Mouse (Mus musculus) CD8-positive naive resting alpha-beta T cell, adult 57 days (primary cell): ENCODE data around the gene Olfr159. TPM values are rescaled to one million over a fixed set of nuclear protein-coding genes. Genes with fewer than 3 reads are reported as not detected.

ENCODE experiments used
- total RNA-seq: library from RNA; stranded (reverse); gene quantifications from one replicate; pipeline ENCODE4 v1.2.4, GENCODE M21; 2023

The Olfr159 gene
- not detected for total RNA-seq

DNA sequence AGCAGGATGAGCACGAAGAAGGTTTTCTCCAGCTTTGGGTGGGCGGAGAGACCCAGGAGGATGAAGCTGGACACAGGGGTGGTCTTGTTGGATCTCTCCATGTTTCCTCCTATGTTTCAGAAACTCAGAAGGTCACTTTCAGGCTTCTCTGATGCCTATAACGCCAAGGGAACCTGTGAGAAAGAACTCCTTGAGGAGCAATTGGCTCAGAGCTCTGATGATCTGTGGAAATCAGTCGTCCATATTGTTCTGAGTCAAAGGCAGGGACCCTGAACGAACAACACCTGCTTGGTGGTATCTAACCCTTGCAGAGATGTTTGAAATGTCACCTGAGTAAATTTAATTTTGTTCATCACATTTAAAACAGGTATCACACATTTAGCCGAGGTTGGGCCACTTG is at the start of gene Olfr159:
Gene Olfr159, minus strand, starts transcription at position 101 of the 400 bp plus-strand sequence.

DNA sequence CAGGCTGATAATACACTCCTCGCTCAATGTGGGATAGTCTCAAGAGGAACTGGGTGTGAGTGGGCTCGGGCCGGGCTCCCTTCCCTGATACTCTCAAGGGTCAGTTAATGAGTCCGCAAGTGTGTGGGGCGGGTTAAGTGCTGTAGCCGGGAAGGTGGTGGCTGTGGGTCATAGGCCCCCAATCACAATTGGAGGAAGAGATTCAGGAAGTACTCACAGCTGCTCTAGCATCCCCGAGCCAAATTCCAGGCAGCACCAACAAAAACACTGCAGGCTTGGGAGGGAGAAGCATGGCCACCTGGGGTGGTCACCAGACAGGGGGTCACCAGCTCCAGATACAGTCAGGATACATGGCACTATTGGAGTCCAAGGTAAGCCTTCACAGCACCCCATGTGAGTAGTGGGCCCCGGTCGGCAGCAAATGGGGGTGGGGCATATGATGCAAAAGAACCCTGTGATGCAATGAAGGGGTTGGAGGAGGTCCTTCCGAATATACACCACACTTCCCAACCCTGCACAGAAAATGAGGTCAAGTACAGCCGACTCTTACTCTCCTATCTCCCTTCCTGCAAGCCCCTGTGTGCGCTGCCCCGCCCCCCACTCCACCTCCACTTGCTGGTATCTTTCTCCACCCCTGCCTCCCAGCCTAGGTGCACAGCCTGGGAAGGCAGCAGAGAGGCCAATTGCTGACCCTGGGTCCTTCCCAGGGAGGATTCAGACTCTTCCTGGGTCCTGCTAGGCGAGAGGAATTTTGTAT is 40.8 kb downstream of the Olfr159 start, which contains the start of gene Spaar:
Gene Spaar, plus strand, starts transcription at position 241 of the 757 bp plus-strand sequence.

DNA sequence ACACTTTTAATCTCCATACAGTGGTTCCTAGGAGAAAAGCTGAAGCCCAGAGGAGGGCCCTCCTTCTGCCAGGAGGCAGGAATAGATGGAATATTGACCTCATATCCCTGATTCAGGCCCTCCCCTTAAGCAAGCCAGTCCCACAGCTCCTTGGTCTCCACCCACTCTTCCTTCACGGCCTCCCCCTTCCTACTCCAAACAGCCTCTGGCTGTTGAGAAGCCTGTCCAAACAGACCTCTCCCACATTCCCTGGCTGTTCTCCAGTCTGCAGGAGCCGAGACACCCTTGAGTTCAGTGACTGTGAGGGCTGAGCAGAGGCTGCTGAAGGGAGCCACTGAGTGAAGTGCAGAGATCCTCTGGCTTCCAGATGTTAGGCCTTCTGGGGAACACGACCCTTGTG is 43.8 kb downstream of the Olfr159 start, which contains the start of gene Hrct1:
Gene Hrct1, plus strand, starts transcription at position 194 of the 400 bp plus-strand sequence.

Other genes with a start within 250 kb of the Olfr159 start
- not detected for gene Tpm2, start 247.2 kb downstream of the Olfr159 start, total RNA-seq
- gene Creb3, start 208.7 kb downstream of the Olfr159 start, total RNA-seq = 59.4 TPM
- 286 TPM for gene Tln1, start 208.3 kb downstream of the Olfr159 start, total RNA-seq
- gene Rgp1, start 192.3 kb downstream of the Olfr159 start, total RNA-seq = 54.6 TPM
- 29.9 TPM for gene Gba2, start 192.1 kb downstream of the Olfr159 start, total RNA-seq
- gene Msmp, start 186.5 kb downstream of the Olfr159 start, total RNA-seq = not detected
- gene Npr2, start 139.1 kb downstream of the Olfr159 start, total RNA-seq = 0.24 TPM
- gene Spag8, start 117.4 kb downstream of the Olfr159 start, total RNA-seq = not detected
- 16.0 TPM for gene Hint2, start 114.5 kb downstream of the Olfr159 start, total RNA-seq
- gene Tmem8b, start 102.0 kb downstream of the Olfr159 start, total RNA-seq = 2.0 TPM
- gene Fam221b, start 101.9 kb downstream of the Olfr159 start, total RNA-seq = not detected
- gene Olfr70, start 70.2 kb downstream of the Olfr159 start, total RNA-seq = not detected
- gene Olfr71, start 60.8 kb downstream of the Olfr159 start, total RNA-seq = not detected
- not detected for gene Hrct1, start 43.8 kb downstream of the Olfr159 start, total RNA-seq
- not detected for gene Spaar, start 41.0 kb downstream of the Olfr159 start, total RNA-seq
- not detected for gene Olfr156, start 52.9 kb upstream of the Olfr159 start, total RNA-seq
- not detected for gene Olfr157, start 69.2 kb upstream of the Olfr159 start, total RNA-seq
- gene Olfr155, start 80.6 kb upstream of the Olfr159 start, total RNA-seq = not detected
- 5.8 TPM for gene Reck, start 104.5 kb upstream of the Olfr159 start, total RNA-seq
- 86.6 TPM for gene Glipr2, start 186.4 kb upstream of the Olfr159 start, total RNA-seq
- 4.3 TPM for gene Ccin, start 212.5 kb upstream of the Olfr159 start, total RNA-seq
- 161 TPM for gene Clta, start 233.4 kb upstream of the Olfr159 start, total RNA-seq